Mouse (Mus musculus): Measurements from ENCODE around the gene Klk1b9.

- TF ChIP-seq CTCF (IDR thresholded peaks at IDR 0.05; ENCODE audit: low read depth) (no peak), EP300 (IDR thresholded peaks at IDR 0.05; ENCODE audit: low read depth) (no peak)
These were observed 41.1 kb upstream of the Klk1b9 start for GRCm38 (mm10) chr7:43934747-43935146.

Data from liver, embryonic 14.5 days (tissue).